Mouse (Mus musculus): ENCODE measurements around the gene Lyrm1. TPM values are rescaled to one million over a fixed set of nuclear protein-coding genes. Genes with fewer than 3 reads are reported as not detected.

The Lyrm1 gene
- polyA plus RNA-seq, 1 experiment from 2014 or later, result 8.3 TPM

DNA sequence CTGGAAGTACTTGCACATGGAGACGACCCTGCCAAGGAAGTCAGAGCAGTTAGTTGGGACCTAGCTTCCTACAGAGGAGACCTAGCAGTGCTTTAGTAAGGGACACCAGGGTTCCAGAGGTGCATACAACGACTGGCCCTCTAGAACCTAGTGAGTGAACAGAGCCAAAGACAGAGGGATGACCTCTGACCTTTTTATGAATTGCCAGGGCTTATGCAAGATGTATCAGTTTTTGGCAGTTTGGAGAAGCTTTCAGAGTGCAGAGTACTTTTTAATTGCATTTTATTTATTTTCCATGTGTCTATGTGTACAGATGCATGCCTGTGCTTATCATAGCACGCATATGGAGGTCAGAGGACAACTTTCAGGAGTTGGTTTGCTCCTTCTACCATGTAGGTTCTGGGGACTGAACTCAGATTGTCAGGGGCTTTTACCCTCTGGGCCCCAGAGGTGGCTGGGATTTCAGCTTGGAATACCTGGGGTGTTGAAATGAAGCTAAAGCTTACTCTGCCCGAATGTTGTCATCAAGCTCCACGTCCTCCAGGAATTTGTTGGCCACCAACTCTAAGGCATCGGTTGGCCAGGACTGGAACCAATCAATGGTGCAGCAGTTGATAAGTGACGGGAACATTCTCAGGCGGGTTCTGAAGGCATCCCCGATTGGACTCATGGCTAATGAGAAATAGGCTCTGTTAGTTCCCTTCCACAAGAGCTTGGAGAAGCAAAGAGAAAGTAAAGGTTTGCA is 70.2 kb downstream of the Lyrm1 start:
- Histone ChIP-seq H3K4me3 (ENCODE audit: low read length) (no peak overlapping the region), H3K4me1 (ENCODE audit: control insufficient read depth, insufficient read depth, low read length) (no peaks in the 10 kb centered on the region), H3K27me3 (ENCODE audit: control insufficient read depth, insufficient read depth, low read length) (no peaks in the 10 kb centered on the region), H3K4me2 (ENCODE audit: low read depth, low read length) (no peak overlapping the region), H3K9ac (ENCODE audit: low read length) (no peak overlapping the region), H3K27ac (ENCODE audit: low read length) (no peak overlapping the region), H3K9me3 (replicated peaks; ENCODE audit: control insufficient read depth, low read length) (no peaks in the 10 kb centered on the region), H3K36me3 (ENCODE audit: control insufficient read depth, insufficient read depth) (no peaks in the 10 kb centered on the region)
- ATAC-seq (replicated peaks; ENCODE audit: extremely low read depth, insufficient read depth, low FRiP score), result no peak
- 64% methylated on average over 9 of the region's 9 CpGs for WGBS

DNA sequence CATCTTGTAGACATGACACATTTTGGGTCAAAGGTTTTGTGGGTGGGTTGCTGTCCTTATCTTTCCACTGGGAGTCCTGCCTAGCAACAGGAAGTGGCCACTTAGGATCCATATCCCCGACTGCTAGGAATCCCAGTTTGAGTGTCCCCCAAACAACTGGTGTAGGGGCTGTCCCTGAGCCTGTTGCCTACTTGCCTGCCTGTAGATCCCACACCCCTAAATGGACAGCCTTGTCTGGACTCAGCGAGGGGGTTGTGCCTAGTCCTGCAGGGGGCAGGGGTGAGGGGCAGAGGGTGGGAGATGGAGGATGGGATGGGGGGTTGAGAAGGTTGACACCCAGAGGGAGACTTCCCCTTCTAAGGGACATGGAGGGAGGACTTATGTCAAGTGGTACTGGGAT is 73.7 kb downstream of the Lyrm1 start:
- Histone ChIP-seq H3K4me1 (ENCODE audit: control insufficient read depth, insufficient read depth, low read length) (no peaks in the 10 kb centered on the region), H3K9ac (ENCODE audit: low read length) (no peak overlapping the region), H3K27me3 (ENCODE audit: control insufficient read depth, insufficient read depth, low read length) (no peaks in the 10 kb centered on the region), H3K4me3 (ENCODE audit: low read length) (no peak overlapping the region), H3K9me3 (replicated peaks; ENCODE audit: control insufficient read depth, low read length) (no peaks in the 10 kb centered on the region; the same call in 1 of the 2 replicates), H3K4me2 (ENCODE audit: low read depth, low read length) (no peak overlapping the region), H3K36me3 (ENCODE audit: control insufficient read depth, insufficient read depth) (no peaks in the 10 kb centered on the region), H3K27ac (ENCODE audit: low read length) (no peak overlapping the region)
- no peak for ATAC-seq (replicated peaks; ENCODE audit: extremely low read depth, insufficient read depth, low FRiP score)
- 35% methylated on average over 2 of the region's 2 CpGs for WGBS

DNA sequence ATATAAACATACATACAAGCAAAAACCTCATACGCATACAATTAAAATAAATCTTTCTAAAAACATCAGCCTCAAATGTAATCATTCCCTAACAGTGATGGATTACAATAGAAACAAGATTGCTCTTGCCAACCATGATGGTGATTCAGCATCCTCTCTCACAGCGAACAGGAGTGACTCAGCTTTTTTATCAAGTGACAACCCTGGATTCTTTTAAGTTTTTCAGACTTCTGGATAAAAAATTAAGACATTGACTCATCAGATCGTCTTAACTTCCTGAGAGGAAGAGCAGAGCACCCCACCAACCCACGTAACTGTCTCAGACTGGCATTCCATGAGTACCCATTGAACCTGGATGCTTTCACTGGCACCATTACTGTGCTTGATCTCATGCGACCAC is 78.6 kb downstream of the Lyrm1 start:
- H3K4me3 ChIP-seq (ENCODE audit: low read length), result no peak overlapping the region
- no peaks in the 10 kb centered on the region for H3K4me1 ChIP-seq (ENCODE audit: control insufficient read depth, insufficient read depth, low read length)
- no peaks in the 10 kb centered on the region for H3K36me3 ChIP-seq (ENCODE audit: control insufficient read depth, insufficient read depth)
- H3K9me3 ChIP-seq (replicated peaks; ENCODE audit: control insufficient read depth, low read length), result no peaks in the 10 kb centered on the region; the same call in 1 of the 2 replicates
- ATAC-seq (replicated peaks; ENCODE audit: extremely low read depth, insufficient read depth, low FRiP score), result no peak
- WGBS, result 72% methylated on average over 5 of the region's 5 CpGs
- no peak overlapping the region for H3K4me2 ChIP-seq (ENCODE audit: low read depth, low read length)
- no peak overlapping the region for H3K27ac ChIP-seq (ENCODE audit: low read length)
- no peaks in the 10 kb centered on the region for H3K27me3 ChIP-seq (ENCODE audit: control insufficient read depth, insufficient read depth, low read length)
- no peak overlapping the region for H3K9ac ChIP-seq (ENCODE audit: low read length)

DNA sequence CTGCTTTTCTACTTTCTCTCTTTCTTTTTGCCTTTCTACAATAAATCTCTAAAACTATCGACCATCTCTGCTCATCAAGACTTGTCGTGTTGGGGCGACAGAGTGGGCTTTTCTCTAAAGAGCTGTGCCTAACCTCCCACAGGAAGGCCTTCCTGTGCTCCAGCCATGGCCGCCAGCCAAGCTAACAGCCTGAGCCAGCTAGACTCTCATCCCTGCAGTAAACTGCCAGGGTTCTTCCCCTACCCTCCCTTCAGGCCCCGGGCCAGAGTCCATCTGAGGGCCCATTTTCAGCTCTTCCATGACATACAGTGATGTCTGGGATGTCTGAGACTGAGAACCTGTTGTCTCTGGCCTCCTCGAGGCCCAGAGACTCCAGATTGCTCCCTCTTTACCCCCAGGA is 80.6 kb downstream of the Lyrm1 start:
- no peaks in the 10 kb centered on the region; the same call in 1 of the 2 replicates for H3K9me3 ChIP-seq (replicated peaks; ENCODE audit: control insufficient read depth, low read length)
- 58% methylated on average over 6 of the region's 6 CpGs for WGBS
- no peak overlapping the region for H3K9ac ChIP-seq (ENCODE audit: low read length)
- no peak overlapping the region for H3K27ac ChIP-seq (ENCODE audit: low read length)
- no peak for ATAC-seq (replicated peaks; ENCODE audit: extremely low read depth, insufficient read depth, low FRiP score)
- no peak overlapping the region for H3K4me3 ChIP-seq (ENCODE audit: low read length)
- H3K4me1 ChIP-seq (ENCODE audit: control insufficient read depth, insufficient read depth, low read length), result no peaks in the 10 kb centered on the region
- H3K4me2 ChIP-seq (ENCODE audit: low read depth, low read length), result no peak overlapping the region
- no peaks in the 10 kb centered on the region for H3K27me3 ChIP-seq (ENCODE audit: control insufficient read depth, insufficient read depth, low read length)
- no peaks in the 10 kb centered on the region for H3K36me3 ChIP-seq (ENCODE audit: control insufficient read depth, insufficient read depth)

DNA sequence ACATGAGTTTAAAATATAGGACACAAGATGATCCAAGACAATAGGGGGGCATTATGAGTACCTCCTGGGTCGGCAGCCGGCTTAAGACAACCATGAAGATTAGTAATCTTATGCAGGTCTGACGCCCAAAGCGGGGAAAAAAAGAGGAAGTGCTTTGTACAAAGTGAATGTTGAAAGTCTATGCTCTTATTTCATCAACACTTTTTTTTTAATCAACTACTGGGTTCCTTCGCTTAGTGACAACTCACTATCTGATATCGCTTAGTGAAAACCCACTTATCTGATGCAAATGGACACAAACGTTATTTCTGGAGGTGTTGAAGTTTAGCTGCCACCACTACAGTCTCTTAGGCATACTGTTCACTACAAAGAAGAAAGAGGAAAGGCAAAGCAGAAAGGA is 81.9 kb downstream of the Lyrm1 start:
- Histone ChIP-seq H3K4me1 (ENCODE audit: control insufficient read depth, insufficient read depth, low read length) (no peaks in the 10 kb centered on the region), H3K9me3 (replicated peaks; ENCODE audit: control insufficient read depth, low read length) (no peaks in the 10 kb centered on the region), H3K4me2 (ENCODE audit: low read depth, low read length) (no peak overlapping the region), H3K36me3 (ENCODE audit: control insufficient read depth, insufficient read depth) (no peaks in the 10 kb centered on the region), H3K9ac (ENCODE audit: low read length) (no peak overlapping the region), H3K27ac (ENCODE audit: low read length) (no peak overlapping the region), H3K4me3 (ENCODE audit: low read length) (no peak overlapping the region), H3K27me3 (ENCODE audit: control insufficient read depth, insufficient read depth, low read length) (no peaks in the 10 kb centered on the region)
- ATAC-seq (replicated peaks; ENCODE audit: extremely low read depth, insufficient read depth, low FRiP score), result no peak
- WGBS, result 74% methylated on average over 7 of the region's 7 CpGs

DNA sequence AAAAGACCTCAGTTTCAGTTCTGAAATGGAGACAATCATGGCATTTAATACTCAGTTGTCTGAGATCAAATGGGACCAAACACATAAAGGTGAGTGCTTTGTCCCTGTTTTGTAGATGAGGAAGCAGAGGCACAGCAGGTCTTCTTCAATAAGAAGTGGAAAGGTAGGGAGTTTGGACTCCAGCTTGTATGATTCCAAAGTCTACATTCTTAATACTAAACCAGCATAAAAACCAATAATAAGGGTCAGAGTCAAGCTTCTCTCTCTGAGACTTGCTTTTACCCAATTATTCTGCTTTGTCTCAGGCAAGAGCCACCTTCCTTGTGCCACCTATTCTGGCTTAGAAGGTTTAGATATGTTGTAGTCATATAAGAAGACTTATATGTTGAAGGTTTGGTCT is 82.9 kb downstream of the Lyrm1 start:
- no peaks in the 10 kb centered on the region for H3K36me3 ChIP-seq (ENCODE audit: control insufficient read depth, insufficient read depth)
- H3K4me3 ChIP-seq (ENCODE audit: low read length), result no peak overlapping the region
- no peaks in the 10 kb centered on the region for H3K27me3 ChIP-seq (ENCODE audit: control insufficient read depth, insufficient read depth, low read length)
- no peak overlapping the region for H3K4me2 ChIP-seq (ENCODE audit: low read depth, low read length)
- no peak overlapping the region for H3K9ac ChIP-seq (ENCODE audit: low read length)
- H3K4me1 ChIP-seq (ENCODE audit: control insufficient read depth, insufficient read depth, low read length), result no peaks in the 10 kb centered on the region
- H3K27ac ChIP-seq (ENCODE audit: low read length), result no peak overlapping the region
- ATAC-seq (replicated peaks; ENCODE audit: extremely low read depth, insufficient read depth, low FRiP score), result no peak
- H3K9me3 ChIP-seq (replicated peaks; ENCODE audit: control insufficient read depth, low read length), result no peaks in the 10 kb centered on the region

DNA sequence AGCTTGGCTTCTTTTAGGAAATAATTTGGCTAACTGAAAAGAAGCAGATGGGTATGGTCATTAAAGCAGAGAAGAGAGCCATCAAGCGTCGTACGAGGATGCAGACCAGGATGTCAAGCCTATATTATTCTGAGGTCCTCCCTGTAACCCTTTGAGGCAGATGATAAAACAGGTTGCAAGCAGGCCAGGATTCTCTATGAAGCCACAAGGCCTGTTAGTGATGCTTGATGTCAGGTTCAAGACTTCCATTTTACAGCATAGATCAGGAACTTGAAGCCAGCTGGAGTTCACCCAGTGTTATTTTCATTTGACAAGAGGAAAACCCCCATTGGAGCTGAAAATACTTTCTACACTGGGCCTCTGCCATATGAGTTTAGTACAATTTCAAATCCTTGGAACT is 84.5 kb downstream of the Lyrm1 start:
- Histone ChIP-seq H3K9me3 (replicated peaks; ENCODE audit: control insufficient read depth, low read length) (no peaks in the 10 kb centered on the region), H3K4me2 (ENCODE audit: low read depth, low read length) (no peak overlapping the region), H3K27ac (ENCODE audit: low read length) (no peak overlapping the region), H3K9ac (ENCODE audit: low read length) (no peak overlapping the region), H3K4me1 (ENCODE audit: control insufficient read depth, insufficient read depth, low read length) (no peaks in the 10 kb centered on the region), H3K27me3 (ENCODE audit: control insufficient read depth, insufficient read depth, low read length) (no peaks in the 10 kb centered on the region), H3K4me3 (ENCODE audit: low read length) (no peak overlapping the region), H3K36me3 (ENCODE audit: control insufficient read depth, insufficient read depth) (no peaks in the 10 kb centered on the region)
- no peak for ATAC-seq (replicated peaks; ENCODE audit: extremely low read depth, insufficient read depth, low FRiP score)
- WGBS, result 84% methylated on average over 3 of the region's 3 CpGs

DNA sequence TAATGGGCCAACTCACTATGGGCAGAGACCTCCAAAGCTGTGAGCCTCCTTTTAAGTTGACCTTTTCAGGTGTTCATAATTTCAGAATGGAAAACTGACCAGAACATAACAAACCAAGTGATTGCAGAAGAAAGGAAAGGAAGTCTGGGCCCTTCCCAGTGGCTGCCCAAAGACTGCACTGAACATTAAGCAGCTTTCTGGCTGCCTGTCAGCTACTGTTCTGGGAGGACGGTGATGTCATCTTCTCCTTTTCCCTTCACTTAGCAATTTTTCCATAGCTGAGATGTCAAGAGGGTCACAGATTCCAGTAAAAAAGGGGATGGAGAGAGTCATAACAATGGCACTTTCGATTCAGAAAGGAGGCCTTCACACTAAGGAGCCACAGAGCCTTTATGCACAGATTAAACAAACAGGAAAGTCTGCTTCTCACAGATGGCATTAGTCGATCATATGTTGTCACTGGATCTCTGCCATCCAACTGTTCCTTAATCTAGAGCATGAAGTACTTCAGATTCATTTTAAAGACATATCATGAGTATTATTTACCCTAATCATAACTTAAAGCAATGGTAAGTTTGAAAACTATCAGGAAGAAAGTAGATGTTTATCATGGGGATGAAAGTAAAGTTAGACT is 89.7 kb downstream of the Lyrm1 start:
- WGBS, result 33% methylated on average over 3 of the region's 3 CpGs
- Histone ChIP-seq H3K9ac (ENCODE audit: low read length) (no peak overlapping the region), H3K9me3 (replicated peaks; ENCODE audit: control insufficient read depth, low read length) (no peaks in the 10 kb centered on the region), H3K4me2 (ENCODE audit: low read depth, low read length) (no peak overlapping the region), H3K4me1 (ENCODE audit: control insufficient read depth, insufficient read depth, low read length) (no peaks in the 10 kb centered on the region), H3K27me3 (ENCODE audit: control insufficient read depth, insufficient read depth, low read length) (no peaks in the 10 kb centered on the region), H3K36me3 (ENCODE audit: control insufficient read depth, insufficient read depth) (no peaks in the 10 kb centered on the region), H3K4me3 (ENCODE audit: low read length) (no peak overlapping the region), H3K27ac (ENCODE audit: low read length) (peak overlapping the region; percentile 43)
- peak; percentile 49; the same call in 1 of the 2 replicates for ATAC-seq (replicated peaks; ENCODE audit: extremely low read depth, insufficient read depth, low FRiP score)

DNA sequence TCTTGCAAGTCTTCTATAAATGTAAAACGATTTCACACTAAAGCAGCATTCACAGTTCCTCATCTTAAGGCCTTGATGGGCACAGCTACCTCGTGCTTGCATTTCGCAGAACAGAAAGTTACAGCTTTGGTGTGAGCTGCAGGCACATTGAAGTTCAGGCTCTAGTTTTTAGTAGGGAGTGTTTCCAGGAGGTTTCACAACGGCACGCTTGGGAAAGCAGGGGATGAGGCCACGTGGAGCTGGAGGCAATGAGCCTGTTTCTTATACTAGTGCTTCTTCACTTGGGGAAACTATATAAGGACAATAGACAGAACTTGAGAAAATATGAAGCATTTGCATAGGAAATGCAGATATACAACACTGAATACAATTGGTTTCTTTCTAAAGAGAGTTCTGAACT is 101.4 kb downstream of the Lyrm1 start:
- WGBS, result 69% methylated on average over 6 of the region's 6 CpGs
- Histone ChIP-seq H3K9ac (ENCODE audit: low read length) (no peak overlapping the region), H3K9me3 (replicated peaks; ENCODE audit: control insufficient read depth, low read length) (no peaks in the 10 kb centered on the region), H3K4me3 (ENCODE audit: low read length) (no peak overlapping the region), H3K27ac (ENCODE audit: low read length) (no peak overlapping the region), H3K4me2 (ENCODE audit: low read depth, low read length) (no peak overlapping the region), H3K36me3 (ENCODE audit: control insufficient read depth, insufficient read depth) (no peaks in the 10 kb centered on the region), H3K4me1 (ENCODE audit: control insufficient read depth, insufficient read depth, low read length) (no peaks in the 10 kb centered on the region), H3K27me3 (ENCODE audit: control insufficient read depth, insufficient read depth, low read length) (no peaks in the 10 kb centered on the region)
- no peak for ATAC-seq (replicated peaks; ENCODE audit: extremely low read depth, insufficient read depth, low FRiP score)
